Mouse (Mus musculus) liver, embryonic 14.5 days (tissue): ENCODE data around the gene Zfp316. TPM values are rescaled to one million over a fixed set of nuclear protein-coding genes. Genes with fewer than 3 reads are reported as not detected.

Experiments
- ATAC-seq: fragments of 200-750 bp; cut with Nextera tagmentation; 2 replicates; pipeline ENCODE4 v1.8.0; 2017; ENCODE audit warnings: moderate number of reproducible peaks, mild to moderate bottlenecking, moderate library complexity; ENCODE audit not compliant: insufficient read depth
- DNase-seq, 3 experiments: peaks; one replicate each; pipeline ENCODE4 v3.0.0-alpha.2; 2012 to 2013; ENCODE audit warnings: low read depth in 3 of 3, low spot score in 3 of 3
- H3K27ac ChIP-seq: fragments of 300-500 bp; sonication (generic); 2 replicates; pipeline ENCODE4 v1.5.1; 2014; ENCODE audit warnings: moderate library complexity, mild to moderate bottlenecking, control low read depth, inconsistent platforms
- H3K27me3 ChIP-seq: fragments of 300-500 bp; sonication (generic); 2 replicates; pipeline ENCODE4 v1.6.1; 2014; ENCODE audit warnings: mild to moderate bottlenecking, low read length, moderate library complexity; ENCODE audit not compliant: control insufficient read depth, insufficient read depth
- H3K36me3 ChIP-seq: fragments of 300-500 bp; sonication (generic); replicated peaks from 2 replicates; pipeline ENCODE4 v1.6.1; 2014; ENCODE audit warnings: low read depth; ENCODE audit not compliant: control insufficient read depth, insufficient read depth
- H3K4me1 ChIP-seq, 2 experiments: fragments of 200-500 bp in 1 of 2; fragments of 300-500 bp in 1 of 2; sonication (generic) in 1 of 2; replicated peaks; 2 replicates each; pipeline ENCODE4 v1.6.1; 2012 to 2014; ENCODE audit warnings: antibody characterized with exemption in 1 of 2, inconsistent platforms in 1 of 2, low read length in 1 of 2; ENCODE audit not compliant: control insufficient read depth in 2 of 2, insufficient read depth in 2 of 2
- H3K4me2 ChIP-seq: fragments of 300-500 bp; sonication (generic); 2 replicates; pipeline ENCODE4 v1.6.1; 2014; ENCODE audit warnings: low read depth, mild to moderate bottlenecking, control low read depth, moderate library complexity
- H3K4me3 ChIP-seq, 2 experiments: fragments of 200-500 bp in 1 of 2; fragments of 300-500 bp in 1 of 2; sonication (generic) in 1 of 2; 2 replicates each; pipeline ENCODE4 v1.5.1; 2012 to 2014; ENCODE audit warnings: low read depth in 2 of 2, low read length in 2 of 2, mild to moderate bottlenecking in 2 of 2, control low read depth in 1 of 2, inconsistent platforms in 1 of 2, moderate library complexity in 1 of 2; ENCODE audit not compliant: insufficient read depth in 1 of 2
- H3K9ac ChIP-seq: fragments of 300-500 bp; sonication (generic); replicated peaks from 2 replicates; pipeline ENCODE4 v1.6.1; 2014; ENCODE audit warnings: mild to moderate bottlenecking, control low read depth, moderate library complexity
- H3K9me3 ChIP-seq: fragments of 300-500 bp; sonication (generic); 2 replicates; pipeline ENCODE4 v1.6.1; 2016; ENCODE audit warnings: low read length, mixed read lengths; ENCODE audit not compliant: control insufficient read depth
- CTCF ChIP-seq: IDR thresholded peaks from 2 replicates; pipeline ENCODE4 v1.5.1; 2016; ENCODE audit warnings: antibody characterized with exemption, low read depth, control low read depth
- EP300 ChIP-seq: IDR thresholded peaks from 2 replicates; pipeline ENCODE4 v1.6.1; 2016; ENCODE audit warnings: antibody characterized with exemption, low read depth
- whole genome bisulfite sequencing: fragments of 180-500 bp; shearing (Covaris S2); extraction: QIAGEN DNeasy Blood & Tissue Kit; methylation state at CpG from one replicate; pipeline ENCODE4 v1.1.7; 2014; ENCODE audit not compliant: insufficient replicate concordance; 5-methylcytosine and 5-hydroxymethylcytosine counted together
- polyA plus RNA-seq, 2 experiments: library from polyadenylated mRNA; depleted of rRNA in 1 of 2; stranded (reverse) in 1 of 2; unstranded in 1 of 2; fragments of >200 nt; fragmentation: Nextera tagmentation in 1 of 2; extraction: Ambion mirVana in 1 of 2; gene quantifications; 2 replicates each; pipeline versions ENCODE4 v1.2.1 to v1.2.3; 2012 to 2014

Gene Zfp316
- polyA plus RNA-seq, 2 experiments: 0.05 to 0.33 TPM

- H3K36me3 ChIP-seq: no peaks in the 10 kb centered on the region
- 9% methylated on average over 24 of the region's 24 CpGs for WGBS
- H3K4me3 ChIP-seq: no peak overlapping the region
- H3K9ac ChIP-seq: no peak overlapping the region
- H3K9me3 ChIP-seq: no peaks in the 10 kb centered on the region
- no peak overlapping the region for H3K27ac ChIP-seq
- no peaks in the 10 kb centered on the region for H3K4me1 ChIP-seq
- DNase-seq (no peak), ATAC-seq (no peak)
- peaks cover 58% of the 10 kb centered on the region for H3K27me3 ChIP-seq
- TF ChIP-seq CTCF: no peak
- no peak for TF ChIP-seq EP300
- no peak overlapping the region for H3K4me2 ChIP-seq
These were observed 14.7 kb downstream of the Zfp316 start for GRCm38 (mm10) chr5:143255131-143255519.

- ATAC-seq: no peak
- H3K27ac ChIP-seq: no peak overlapping the region
- no peaks in the 10 kb centered on the region for H3K4me1 ChIP-seq
- no peak overlapping the region for H3K9ac ChIP-seq
- no peaks in the 10 kb centered on the region for H3K36me3 ChIP-seq
- H3K4me2 ChIP-seq: no peak overlapping the region
- H3K9me3 ChIP-seq: no peaks in the 10 kb centered on the region
- H3K4me3 ChIP-seq: no peak overlapping the region
- H3K27me3 ChIP-seq: peaks cover 58% of the 10 kb centered on the region
- no peak for DNase-seq
- 10% methylated on average over 66 of the region's 66 CpGs for WGBS
- TF ChIP-seq EP300 (no peak), CTCF (no peak)
These were observed 15.2 kb downstream of the Zfp316 start for GRCm38 (mm10) chr5:143254487-143255130.

GRCm38 (mm10) chr5:143253881-143254486 is 15.8 kb downstream of the Zfp316 start:
- TF ChIP-seq CTCF (no peak), EP300 (no peak)
- 10% methylated on average over 81 of the region's 81 CpGs for WGBS
- Histone ChIP-seq H3K36me3 (no peaks in the 10 kb centered on the region), H3K4me1 (no peaks in the 10 kb centered on the region), H3K4me3 (peak overlapping the region; percentile 3 to 31; a peak in 2 of 4 replicates), H3K27me3 (peaks cover 58% of the 10 kb centered on the region), H3K9me3 (no peaks in the 10 kb centered on the region), H3K27ac (no peak overlapping the region), H3K4me2 (peak overlapping the region; percentile 38), H3K9ac (no peak overlapping the region)
- no peak for ATAC-seq
- no peak for DNase-seq

- Histone ChIP-seq H3K36me3 (no peaks in the 10 kb centered on the region), H3K27ac (no peak overlapping the region), H3K9ac (no peak overlapping the region), H3K4me1 (no peaks in the 10 kb centered on the region), H3K27me3 (peaks cover 58% of the 10 kb centered on the region), H3K9me3 (no peaks in the 10 kb centered on the region), H3K4me3 (peak overlapping the region; percentile 3 to 31; a peak in 2 of 4 replicates), H3K4me2 (peak overlapping the region; percentile 38)
- DNase-seq (no peak), ATAC-seq (no peak)
- 9% methylated on average over 81 of the region's 103 CpGs for WGBS
- no peak for TF ChIP-seq CTCF
- TF ChIP-seq EP300: no peak
These were observed 16.5 kb downstream of the Zfp316 start for GRCm38 (mm10) chr5:143253186-143253880.

GRCm38 (mm10) chr5:143252791-143253185 is 17.0 kb downstream of the Zfp316 start:
- Histone ChIP-seq H3K9ac (no peak overlapping the region), H3K9me3 (no peaks in the 10 kb centered on the region), H3K27me3 (peaks cover 58% of the 10 kb centered on the region), H3K27ac (no peak overlapping the region), H3K36me3 (no peaks in the 10 kb centered on the region), H3K4me2 (no peak overlapping the region), H3K4me3 (no peak overlapping the region), H3K4me1 (no peaks in the 10 kb centered on the region)
- 12% methylated on average over 18 of the region's 18 CpGs for WGBS
- DNase-seq: no peak
- no peak for ATAC-seq
- TF ChIP-seq CTCF (no peak), EP300 (no peak)
